Mouse (Mus musculus): ENCODE measurements around the gene Cc2d1a.

Cc2d1a gene

DNA sequence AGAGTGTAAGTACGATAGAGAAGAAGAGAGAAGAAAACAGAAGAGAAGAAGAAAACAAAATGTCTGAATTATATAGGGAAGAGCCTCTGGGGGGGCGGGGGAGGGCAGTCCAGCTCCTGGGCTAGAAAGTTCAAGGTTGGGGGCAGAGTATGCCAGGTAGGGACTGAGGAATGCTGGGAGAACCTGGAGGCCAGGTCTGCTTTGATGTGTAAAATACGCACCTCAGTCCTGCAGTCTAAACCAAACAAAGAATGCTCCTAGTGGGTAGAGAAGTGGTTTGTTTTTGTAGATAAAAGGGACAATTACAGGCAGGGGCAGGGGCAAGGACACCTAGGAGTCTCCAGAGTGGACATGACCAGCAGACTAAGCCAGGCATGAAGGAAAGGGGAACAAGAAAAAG, 29.7 kb upstream of the Cc2d1a start:
- DNase-seq (ENCODE audit: low spot score in 2 of 2) = no peak

- DNase-seq (ENCODE audit: low spot score in 2 of 2) = no peak
Observed at GRCm38 (mm10) chr8:84176560-84176959, 28.8 kb upstream of the Cc2d1a start.

DNA sequence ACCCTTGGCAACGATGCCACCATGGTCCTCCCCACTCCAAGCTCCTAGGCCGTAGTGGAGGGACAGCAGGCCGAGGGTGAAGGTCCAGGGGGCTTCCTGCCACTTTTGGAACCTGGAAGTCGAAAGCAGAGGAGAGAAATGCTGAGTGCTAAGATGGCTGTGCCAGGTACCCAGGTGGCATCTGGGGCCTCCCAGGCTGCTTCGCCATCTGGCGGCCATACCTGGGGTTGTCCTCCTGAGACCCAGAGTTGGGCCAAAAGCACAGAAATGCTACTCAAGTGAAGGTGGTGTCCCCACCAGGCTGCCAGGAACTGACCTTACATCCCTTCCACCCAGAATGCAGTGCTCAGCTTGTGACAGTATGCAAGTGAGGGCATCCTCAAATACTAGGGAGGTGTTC, 26.1 kb upstream of the Cc2d1a start:
- no peak for DNase-seq (ENCODE audit: low spot score in 2 of 2)

- no peak for DNase-seq (ENCODE audit: low spot score in 2 of 2)
Observed at GRCm38 (mm10) chr8:84170096-84170495, 22.4 kb upstream of the Cc2d1a start.

DNA sequence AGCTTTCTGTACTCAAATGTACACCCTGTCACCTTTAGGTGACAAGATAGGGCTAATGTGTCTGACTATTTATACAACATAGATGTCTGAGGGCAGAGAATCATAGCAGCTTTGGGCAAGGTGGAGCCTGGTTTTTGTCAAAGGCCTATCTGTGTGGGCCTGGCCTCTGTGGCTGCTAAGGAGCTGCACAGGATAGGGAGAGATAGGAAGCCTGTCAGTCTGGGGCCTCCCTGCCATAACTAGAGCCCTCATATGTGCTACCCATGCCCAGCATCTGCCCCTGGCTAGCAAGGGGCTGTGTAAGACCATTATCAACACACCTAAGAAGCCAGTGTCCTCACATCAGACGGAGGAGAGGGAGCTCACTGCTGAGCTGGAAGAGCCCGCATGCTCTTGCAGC, 20.0 kb upstream of the Cc2d1a start:
- DNase-seq (ENCODE audit: low spot score in 2 of 2) = no peak

- no peak for DNase-seq (ENCODE audit: low spot score in 2 of 2)
Observed at GRCm38 (mm10) chr8:84157620-84158019, 9.9 kb upstream of the Cc2d1a start.

GRCm38 (mm10) chr8:84149181-84149580, 1.4 kb upstream of the Cc2d1a start:
- DNase-seq (ENCODE audit: low spot score in 2 of 2) = no peak

DNA sequence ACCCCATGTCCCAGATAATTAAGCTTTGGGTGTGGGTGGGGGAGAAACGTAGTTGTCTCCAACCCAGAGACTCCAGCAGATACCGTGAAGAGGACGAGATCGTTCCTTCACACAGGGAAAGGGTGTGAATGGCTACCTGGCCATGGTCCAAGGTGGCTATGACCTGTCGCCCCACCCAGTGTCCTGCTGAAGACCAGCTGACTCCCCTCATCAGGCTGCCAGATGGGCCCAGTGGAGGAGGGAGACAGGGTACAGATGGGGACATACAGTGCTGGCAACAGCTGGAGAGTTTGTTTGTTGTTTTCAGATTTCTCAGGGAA, 755 bp upstream of the Cc2d1a start:
- DNase-seq (ENCODE audit: low spot score in 2 of 2) = no peak

GRCm38 (mm10) chr8:84147324-84147766, 391 bp downstream of the Cc2d1a start:
- peak in 1 of 2 experiments; percentile 22 for DNase-seq (ENCODE audit: low spot score in 2 of 2)

GRCm38 (mm10) chr8:84144636-84145245, 3.0 kb downstream of the Cc2d1a start:
- peak in 1 of 2 experiments; percentile 18 for DNase-seq (ENCODE audit: low spot score in 2 of 2)

DNA sequence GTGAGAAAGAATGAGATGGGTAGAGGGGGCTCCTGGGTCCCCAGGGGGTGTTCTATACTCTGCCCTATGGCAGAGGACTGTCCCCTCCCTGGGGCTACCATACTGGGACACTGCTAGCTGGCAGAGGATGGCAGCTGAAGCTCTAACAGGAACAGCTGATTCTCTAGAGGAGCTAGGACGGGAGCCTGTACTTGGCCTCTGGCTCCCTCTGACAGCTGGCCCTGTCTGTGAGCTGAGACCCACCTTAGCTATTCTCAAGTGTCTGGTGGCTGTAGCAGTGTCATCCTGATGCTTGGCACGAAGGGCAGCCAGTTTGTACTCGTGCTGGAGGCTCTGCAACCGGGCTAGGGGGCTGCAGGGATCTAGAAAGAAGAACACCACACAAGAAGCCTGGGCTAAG, 6.9 kb downstream of the Cc2d1a start:
- no peak for DNase-seq (ENCODE audit: low spot score in 2 of 2)

GRCm38 (mm10) chr8:84137848-84138247, 9.9 kb downstream of the Cc2d1a start:
- no peak for DNase-seq (ENCODE audit: low spot score in 2 of 2)

DNA sequence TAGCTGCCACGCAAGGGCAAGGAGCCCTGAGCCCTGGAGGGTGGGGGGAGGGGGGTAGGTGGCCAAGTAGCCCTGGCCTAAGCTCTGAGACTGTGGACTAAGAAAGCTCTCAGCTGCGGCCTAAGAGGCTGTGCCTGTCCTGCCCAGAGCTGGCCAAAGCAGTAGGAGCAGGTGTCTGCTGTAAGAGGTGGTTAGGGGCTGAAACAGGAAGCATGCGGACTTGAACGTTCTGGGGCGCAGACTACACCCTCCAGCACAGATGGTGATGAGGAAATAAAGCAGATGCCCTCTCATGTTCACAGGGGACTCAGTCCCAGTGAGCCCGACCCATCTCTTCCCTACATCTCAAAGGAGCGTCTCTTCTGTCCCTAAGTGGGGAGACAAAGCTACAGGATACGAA, 15.5 kb downstream of the Cc2d1a start:
- no peak for DNase-seq (ENCODE audit: low spot score in 2 of 2)

DNA sequence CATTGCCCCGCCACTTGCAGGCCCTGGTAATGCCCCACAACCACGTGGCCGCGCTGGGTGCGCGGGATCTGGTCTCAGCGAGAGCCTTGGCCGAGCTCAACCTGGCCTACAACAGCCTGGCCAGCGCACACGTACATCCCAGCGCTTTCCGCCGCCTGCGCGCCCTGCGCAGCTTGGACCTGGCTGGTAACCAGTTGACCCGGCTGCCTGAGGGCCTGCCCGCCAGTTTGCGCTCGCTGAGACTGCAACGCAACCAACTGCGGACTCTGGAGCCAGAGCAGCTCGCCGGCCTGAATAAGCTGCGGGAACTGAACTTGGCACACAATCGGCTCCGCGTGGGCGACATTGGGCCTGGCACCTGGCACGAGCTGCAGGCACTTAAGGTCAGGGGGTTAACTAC, 16.9 kb downstream of the Cc2d1a start:
- DNase-seq (ENCODE audit: low spot score in 2 of 2) = no peak

- DNase-seq (ENCODE audit: low spot score in 2 of 2) = no peak
Observed at GRCm38 (mm10) chr8:84128277-84128676, 19.5 kb downstream of the Cc2d1a start.

DNA sequence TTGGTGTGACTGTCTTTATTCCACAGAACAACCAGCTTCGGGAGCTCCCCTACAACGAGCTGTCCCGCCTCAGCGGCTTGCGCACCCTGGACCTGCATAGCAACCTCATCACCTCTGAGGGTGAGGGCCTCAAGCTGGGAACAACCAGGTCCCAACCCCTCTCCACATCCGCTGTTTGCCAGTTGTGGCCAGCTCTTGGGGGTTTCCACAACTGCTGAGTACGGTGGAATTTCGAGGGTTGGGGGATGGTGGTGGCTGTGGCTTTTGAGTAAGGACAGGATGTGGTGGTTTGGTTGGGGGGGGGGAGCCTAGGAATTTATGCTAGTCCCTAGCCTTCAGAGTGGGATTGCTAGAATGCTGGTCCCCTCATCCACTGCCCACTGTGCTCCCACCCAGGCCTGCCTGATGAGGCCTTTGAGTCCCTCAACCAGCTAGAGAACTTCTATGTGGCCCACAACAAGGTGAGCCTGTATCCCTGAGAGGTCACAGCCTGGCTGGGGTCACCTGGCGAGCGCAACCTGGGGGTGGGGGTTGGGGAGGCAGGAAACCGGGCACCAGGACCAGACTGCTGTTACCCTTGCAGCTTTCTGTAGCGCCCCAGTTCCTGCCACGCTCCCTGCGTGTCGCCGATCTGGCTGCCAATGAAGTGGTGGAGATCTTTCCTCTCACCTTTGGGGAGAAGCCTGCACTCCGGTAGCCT, 20.4 kb downstream of the Cc2d1a start:
- no peak for DNase-seq (ENCODE audit: low spot score in 2 of 2)

- no peak for DNase-seq (ENCODE audit: low spot score in 2 of 2)
Observed at GRCm38 (mm10) chr8:84126742-84127141, 21.0 kb downstream of the Cc2d1a start.

DNA sequence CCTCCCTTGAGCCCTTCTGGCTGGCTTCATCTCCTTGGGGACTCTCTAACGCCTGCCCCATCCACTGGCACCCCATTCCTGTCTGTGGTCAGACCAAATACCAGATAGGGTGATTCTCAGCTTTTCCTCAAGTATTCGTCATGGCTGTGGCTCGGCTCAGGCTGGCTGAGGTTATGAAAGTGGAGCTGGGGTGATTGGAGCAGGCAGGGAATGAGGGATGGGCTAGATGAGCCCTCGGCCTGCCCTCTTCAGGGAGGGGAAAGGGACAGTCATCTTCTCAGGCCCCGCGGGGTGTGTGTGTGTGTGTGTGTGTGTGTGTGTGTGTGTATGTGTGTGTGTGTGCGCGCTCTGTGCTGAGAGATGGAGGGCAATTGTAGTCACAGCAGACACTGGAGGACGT, 22.1 kb downstream of the Cc2d1a start, which contains the start of gene Podnl1:
Gene Podnl1, plus strand, starts transcription at position 334 of the 400 bp plus-strand sequence.
- no peak for DNase-seq (ENCODE audit: low spot score in 2 of 2)

DNA sequence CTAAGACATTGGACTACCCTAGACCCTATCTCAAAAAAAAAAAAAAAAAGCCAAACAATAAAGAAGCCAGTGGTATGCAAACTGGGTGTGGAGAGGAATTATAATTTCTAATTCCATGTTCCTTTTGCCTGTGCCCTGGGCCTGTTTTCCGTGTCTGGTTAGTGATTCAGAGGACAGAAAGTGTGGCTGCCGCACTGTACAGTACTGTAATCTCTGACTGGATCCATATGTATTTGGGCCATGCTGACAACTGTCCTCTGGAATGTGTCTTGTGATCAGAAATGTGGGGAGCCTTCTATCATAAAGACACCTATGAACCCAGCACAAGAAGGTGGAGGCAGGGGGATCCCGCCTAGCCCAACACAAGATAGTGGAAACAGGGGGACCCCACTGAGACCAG, 25.6 kb downstream of the Cc2d1a start:
- DNase-seq (ENCODE audit: low spot score in 2 of 2) = no peak

- no peak for DNase-seq (ENCODE audit: low spot score in 2 of 2)
Observed at GRCm38 (mm10) chr8:84115646-84116045, 32.1 kb downstream of the Cc2d1a start.

DNA sequence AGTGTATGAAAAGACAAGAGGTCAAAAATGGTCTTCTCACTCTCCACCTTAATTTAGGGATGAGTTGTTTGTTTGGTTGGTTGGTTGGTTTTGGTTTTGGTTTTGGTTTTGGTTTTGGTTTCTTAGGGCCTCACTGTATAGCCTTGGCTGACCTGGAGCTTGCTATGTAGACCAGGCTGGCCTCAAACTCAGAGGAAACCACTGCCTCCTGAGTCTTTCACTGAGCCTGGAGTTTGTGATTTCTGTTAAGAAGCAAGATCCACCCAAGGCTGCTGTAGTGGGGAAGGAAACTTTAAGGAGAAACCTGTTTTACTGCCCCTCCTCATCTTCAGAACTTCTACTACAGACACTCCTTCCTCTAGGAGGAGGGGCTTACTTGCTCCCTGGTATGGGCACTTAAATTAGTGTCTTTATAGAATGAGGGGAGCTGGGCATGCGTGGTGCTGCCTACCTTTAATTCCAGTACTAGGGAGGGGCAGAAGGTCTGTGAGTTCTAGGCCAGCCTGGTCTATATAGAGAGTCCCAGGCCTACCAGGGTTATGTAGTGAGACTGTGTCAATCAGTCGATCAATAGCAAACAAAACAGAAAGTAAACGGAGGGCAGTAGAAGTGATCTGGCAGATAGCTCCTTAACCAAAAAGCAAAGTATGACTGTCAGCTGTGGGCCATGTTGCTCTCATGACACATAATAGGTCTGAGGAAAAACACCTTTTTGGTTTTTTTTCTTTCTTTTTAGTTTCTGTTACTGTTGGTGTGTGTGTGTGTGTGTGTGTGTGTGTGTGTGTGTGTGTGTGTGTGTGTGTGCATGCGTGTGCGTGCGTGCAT, 41.3 kb downstream of the Cc2d1a start:
- no peak for DNase-seq (ENCODE audit: low spot score in 2 of 2)

- DNase-seq (ENCODE audit: low spot score in 2 of 2) = no peak
Observed at GRCm38 (mm10) chr8:84105676-84106075, 42.1 kb downstream of the Cc2d1a start.
